Mouse (Mus musculus) CH12.LX (cell line): ENCODE results near the gene D10Jhu81e. TPM values are rescaled to one million over a fixed set of nuclear protein-coding genes. Genes with fewer than 3 reads are reported as not detected.

Experiments
- DNase-seq: peaks from one replicate; pipeline ENCODE4 v3.0.0-alpha.2; 2013; ENCODE audit errors: extremely low read depth
- H3K27ac ChIP-seq: 2 replicates; pipeline ENCODE4 v1.5.1; 2012; ENCODE audit warnings: low read depth, mild to moderate bottlenecking, control low read depth, moderate library complexity; ENCODE audit not compliant: insufficient read depth
- H3K27me3 ChIP-seq: replicated peaks from 2 replicates; pipeline ENCODE3; 2012; ENCODE audit warnings: inconsistent platforms
- H3K36me3 ChIP-seq, 2 experiments: replicated peaks in 1 of 2; 2 replicates each; pipeline versions ENCODE3 to v1.6.1; 2012; ENCODE audit warnings: inconsistent platforms in 1 of 2, low read length in 1 of 2, mild to moderate bottlenecking in 1 of 2, mixed read lengths in 1 of 2, moderate library complexity in 1 of 2; ENCODE audit not compliant: control insufficient read depth in 1 of 2, insufficient read depth in 1 of 2
- H3K4me1 ChIP-seq, 2 experiments: 2 replicates each; pipeline ENCODE4 v1.6.1; 2012; ENCODE audit warnings: inconsistent platforms in 1 of 2, moderate library complexity in 1 of 2; ENCODE audit not compliant: insufficient read depth in 2 of 2, control insufficient read depth in 1 of 2
- H3K4me2 ChIP-seq: 2 replicates; pipeline ENCODE4 v1.6.1; 2012; ENCODE audit warnings: low read depth, mild to moderate bottlenecking, control low read depth; ENCODE audit not compliant: poor library complexity, insufficient read depth, severe bottlenecking
- H3K4me3 ChIP-seq, 3 experiments: fragments of 150-350 bp in 1 of 3; sonication (generic) in 1 of 3; replicated peaks in 1 of 3; 2 replicates each; pipeline versions ENCODE3 to v1.5.1; 2011 to 2012; ENCODE audit warnings: low read depth in 2 of 3, low read length in 2 of 3, mild to moderate bottlenecking in 2 of 3, moderate library complexity in 2 of 3, control low read depth in 1 of 3, improper control_type of control experiment in 1 of 3, inconsistent platforms in 1 of 3, mixed read lengths in 1 of 3; ENCODE audit not compliant: poor library complexity in 1 of 3
- H3K79me2 ChIP-seq: replicated peaks from 2 replicates; pipeline ENCODE4 v1.6.1; 2012; ENCODE audit warnings: mild to moderate bottlenecking, moderate library complexity; ENCODE audit not compliant: control insufficient read depth, poor library complexity, insufficient read depth, severe bottlenecking; ENCODE audit errors: extremely low read depth
- H3K9ac ChIP-seq: 2 replicates; pipeline ENCODE4 v1.6.1; 2012; ENCODE audit warnings: low read depth, mild to moderate bottlenecking, control low read depth, moderate library complexity; ENCODE audit not compliant: insufficient read depth
- H3K9me3 ChIP-seq: replicated peaks from 2 replicates; pipeline ENCODE3; 2012; ENCODE audit warnings: low read length, inconsistent platforms, mixed read lengths
- CHD1 ChIP-seq: IDR thresholded peaks from 2 replicates; pipeline ENCODE4 v1.6.1; 2012; ENCODE audit warnings: low read depth, low read length, improper control_type of control experiment, inconsistent platforms
- CTCF ChIP-seq, 2 experiments: IDR thresholded peaks in 1 of 2; conservative IDR thresholded peaks in 1 of 2; 2 replicates each; pipeline ENCODE4 v1.5.1; 2011 to 2012; ENCODE audit warnings: low read depth in 2 of 2, low read length in 2 of 2, improper control_type of control experiment in 1 of 2, inconsistent platforms in 1 of 2, mild to moderate bottlenecking in 1 of 2, moderate library complexity in 1 of 2
- ELF1 ChIP-seq: IDR thresholded peaks from 2 replicates; pipeline ENCODE4 v1.6.1; 2014; ENCODE audit warnings: low read depth, mild to moderate bottlenecking, inconsistent platforms, low read length, improper control_type of control experiment
- GABPA ChIP-seq: IDR thresholded peaks from 2 replicates; pipeline ENCODE4 v1.6.1; 2012; ENCODE audit warnings: low read depth, low read length, improper control_type of control experiment, inconsistent platforms; ENCODE audit not compliant: insufficient replicate concordance
- HCFC1 ChIP-seq: IDR thresholded peaks from 2 replicates; pipeline ENCODE4 v1.6.1; 2012; ENCODE audit warnings: low read depth, mild to moderate bottlenecking, inconsistent platforms, low read length, improper control_type of control experiment
- IRF4 ChIP-seq: IDR thresholded peaks from 2 replicates; pipeline ENCODE4 v1.6.1; 2014; ENCODE audit warnings: low read depth, mild to moderate bottlenecking, inconsistent platforms, low read length, improper control_type of control experiment
- JUND ChIP-seq: conservative IDR thresholded peaks from 2 replicates; pipeline ENCODE4 v1.6.1; 2011; ENCODE audit warnings: low read depth, low read length, improper control_type of control experiment
- MAZ ChIP-seq: IDR thresholded peaks from 2 replicates; pipeline ENCODE4 v1.6.1; 2012; ENCODE audit warnings: low read depth, mild to moderate bottlenecking, inconsistent platforms, low read length, improper control_type of control experiment, moderate library complexity
- MEF2A ChIP-seq: IDR thresholded peaks from 2 replicates; pipeline ENCODE4 v1.6.1; 2014; ENCODE audit warnings: low read depth, mild to moderate bottlenecking, inconsistent platforms, low read length, improper control_type of control experiment, borderline replicate concordance
- NELFE ChIP-seq: IDR thresholded peaks from 2 replicates; pipeline ENCODE4 v1.6.1; 2011; ENCODE audit warnings: low read depth, low read length, improper control_type of control experiment
- SIN3A ChIP-seq: IDR thresholded peaks from 2 replicates; pipeline ENCODE4 v1.6.1; 2012; ENCODE audit warnings: low read length, improper control_type of control experiment, inconsistent platforms
- SMC3 ChIP-seq: IDR thresholded peaks from 2 replicates; pipeline ENCODE4 v1.6.1; 2011; ENCODE audit warnings: low read depth, low read length, improper control_type of control experiment
- TBP ChIP-seq: conservative IDR thresholded peaks from 2 replicates; pipeline ENCODE4 v1.6.1; 2011; ENCODE audit warnings: low read depth, low read length, improper control_type of control experiment
- USF1 ChIP-seq: IDR thresholded peaks from 2 replicates; pipeline ENCODE4 v1.6.1; 2014; ENCODE audit warnings: low read depth, mild to moderate bottlenecking, inconsistent platforms, low read length, improper control_type of control experiment
- USF2 ChIP-seq: conservative IDR thresholded peaks from 2 replicates; pipeline ENCODE4 v1.6.1; 2011; ENCODE audit warnings: low read depth, low read length, improper control_type of control experiment
- ZMIZ1 ChIP-seq: IDR thresholded peaks from 2 replicates; pipeline ENCODE4 v1.6.1; 2012; ENCODE audit warnings: low read depth, mild to moderate bottlenecking, inconsistent platforms, low read length, improper control_type of control experiment
- ZNF384 ChIP-seq: IDR thresholded peaks from 2 replicates; pipeline ENCODE4 v1.6.1; 2012; ENCODE audit warnings: low read depth, low read length, improper control_type of control experiment, inconsistent platforms
- dilution Hi-C: fragments of 300-500 bp; cut with MboI; formaldehyde crosslinking; loops from 2 replicates; pipeline ENCODE4 v1.14.3; 2020; ENCODE audit warnings: low sequenced_read_pairs; ENCODE audit not compliant: extremely low pct_unique_long_range_greater_than_20kb, extremely low pct_ligation_motif_present
- in situ Hi-C: fragments of 300-500 bp; cut with MboI; formaldehyde crosslinking; loops from 3 replicates; pipeline ENCODE4 v1.14.3; 2019; ENCODE audit warnings: low sequenced_read_pairs, low pct_ligation_motif_present, low pct_unique_long_range_greater_than_20kb, mixed read lengths
- polyA plus RNA-seq: library from polyadenylated mRNA; unstranded; fragments of >175 nt; gene quantifications from 2 replicates; pipeline ENCODE4 v1.2.1, GENCODE M21; 2012; ENCODE audit warnings: low read depth; ENCODE audit not compliant: insufficient read length
- total RNA-seq, 2 experiments: library from RNA; depleted of rRNA; stranded (reverse); fragments of 300-350 nt in 1 of 2; fragments of >200 nt in 1 of 2; gene quantifications; 2 replicates each; pipeline ENCODE4 v1.2.3; 2012 to 2014

Gene D10Jhu81e
- total and polyA plus RNA-seq, 3 experiments, result 29.9 to 51.0 (median 45.7) TPM

GRCm38 (mm10) chr10:78140251-78140600 lies 29.4 kb downstream of the D10Jhu81e start:
- Histone ChIP-seq H3K9me3 (no peaks in the 10 kb centered on the region), H3K9ac (no peak overlapping the region), H3K79me2 (no peaks in the 10 kb centered on the region), H3K4me3 (no peak overlapping the region), H3K4me1 (peaks cover 21 to 28% of the 10 kb centered on the region in 2 experiments), H3K36me3 (no peaks in the 10 kb centered on the region), H3K27ac (no peak overlapping the region), H3K4me2 (no peak overlapping the region), H3K27me3 (peaks cover 17% of the 10 kb centered on the region)
- no peak for DNase-seq
- TF ChIP-seq ZNF384 (no peak), ELF1 (no peak), NELFE (no peak), USF2 (no peak), CHD1 (no peak), SMC3 (no peak), TBP (no peak), SIN3A (no peak), USF1 (no peak)
- in situ Hi-C loops, result loop anchor here (10.0 kb wide), 1 partner anchor 45 kb away; no protein-coding TSS in a partner anchor
- dilution Hi-C loops, result no loop called here

DNA sequence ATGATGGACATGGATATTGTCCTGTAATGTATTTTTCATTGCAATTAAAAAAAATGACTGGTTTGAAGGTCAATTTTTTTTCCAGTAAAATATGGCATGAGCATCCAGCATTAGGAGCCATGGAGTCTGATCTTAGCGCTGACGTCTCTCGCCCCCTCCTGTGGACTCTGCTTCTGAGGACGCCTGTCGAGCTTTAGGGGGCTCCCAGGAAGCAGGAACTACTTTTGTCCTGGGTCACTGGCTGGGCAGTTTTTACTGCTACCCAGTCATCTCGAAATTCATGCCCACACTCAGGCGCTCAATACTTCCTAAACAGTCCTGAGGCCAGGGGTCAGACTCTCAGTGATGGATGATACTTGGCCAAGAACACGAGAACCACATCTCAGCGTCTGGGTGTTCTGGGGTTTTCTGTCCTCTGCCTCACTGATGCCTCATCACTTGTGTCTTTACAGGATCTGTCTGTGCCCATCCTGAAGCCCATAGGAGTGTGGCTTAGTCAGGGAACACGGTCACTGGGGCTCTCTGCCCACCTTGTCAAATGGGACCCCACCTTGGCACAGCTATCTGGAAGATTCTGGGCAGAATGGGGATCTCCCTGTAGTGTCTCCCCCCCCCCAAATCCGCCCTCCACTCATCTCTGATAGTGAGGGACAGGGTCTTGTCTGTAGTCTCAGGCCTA lies 29.9 kb downstream of the D10Jhu81e start:
- H3K4me3 ChIP-seq, result no peak overlapping the region
- peaks cover 26 to 33% of the 10 kb centered on the region in 2 experiments for H3K4me1 ChIP-seq
- peaks cover 16% of the 10 kb centered on the region for H3K27me3 ChIP-seq
- DNase-seq, result no peak
- no peak overlapping the region for H3K4me2 ChIP-seq
- dilution Hi-C loops, result no loop called here
- TF ChIP-seq ZMIZ1, result no peak
- TF ChIP-seq JUND, result no peak
- no peak for TF ChIP-seq NELFE
- TF ChIP-seq TBP, result no peak
- no peak for TF ChIP-seq CTCF (conservative IDR thresholded peaks at IDR 0.05 in 1 of 2, IDR thresholded peaks at IDR 0.05 in 1 of 2; ENCODE audit: low read depth in 2 of 2, low read length in 2 of 2)
- no peak for TF ChIP-seq MEF2A
- TF ChIP-seq IRF4, result no peak
- no peak for TF ChIP-seq HCFC1
- no peak for TF ChIP-seq GABPA
- TF ChIP-seq MAZ, result no peak
- no peaks in the 10 kb centered on the region for H3K36me3 ChIP-seq
- no peak overlapping the region for H3K9ac ChIP-seq
- no peak overlapping the region for H3K27ac ChIP-seq
- in situ Hi-C loops, result loop anchor here (10.0 kb wide), 1 partner anchor 45 kb away; no protein-coding TSS in a partner anchor
- H3K9me3 ChIP-seq, result no peaks in the 10 kb centered on the region
- no peaks in the 10 kb centered on the region for H3K79me2 ChIP-seq
